Mouse (Mus musculus): ENCODE results near the gene Golga2.

GRCm38 (mm10) chr2:32306176-32306575 is 19.0 kb downstream of the Golga2 start:
- TF ChIP-seq CTCF (IDR thresholded peaks at IDR 0.05; ENCODE audit: low read depth), result no peak
- TF ChIP-seq EP300 (IDR thresholded peaks at IDR 0.05; ENCODE audit: low read depth), result no peak

Data from heart, postnatal 0 days (tissue).